Mouse (Mus musculus) Patski (cell line): ENCODE measurements around the gene 5530401A14Rik. TPM values are rescaled to one million over a fixed set of nuclear protein-coding genes. Genes with fewer than 3 reads are reported as not detected.

ENCODE experiments used
- ATAC-seq: fragments of 100-300 bp; one replicate; pipeline ENCODE4 v1.8.0; 2021
- CTCF ChIA-PET: fragments of 350-600 bp; sonication (Branson Sonifier 250); formaldehyde crosslinking; loops from one replicate; lab custom pipeline; 2022; ENCODE audit warnings: inconsistent platforms; lab: Charles Lee
- POLR2A ChIA-PET: fragments of 350-600 bp; sonication (Branson Sonifier 250); formaldehyde crosslinking; loops from one replicate; lab custom pipeline; 2022; ENCODE audit warnings: antibody characterized with exemption, inconsistent platforms; lab: Charles Lee
- DNase-seq: peaks from one replicate; pipeline ENCODE4 v3.0.0-alpha.2; 2011; ENCODE audit warnings: low read depth, low spot score
- H3K27me3 ChIP-seq: fragments of 371-371 bp; one replicate; pipeline ENCODE4 v1.5.1; 2021
- CTCF ChIP-seq: fragments of 100-300 bp; IDR thresholded peaks from one replicate; pipeline ENCODE4 v1.5.1; 2021
- in situ Hi-C: fragments of 300-500 bp; cut with MboI; formaldehyde crosslinking; loops from 3 replicates; pipeline ENCODE4 v1.11.1; 2018; ENCODE audit warnings: low pct_unique_long_range_greater_than_20kb, mixed read lengths
- polyA plus RNA-seq: library from polyadenylated mRNA; unstranded; gene quantifications from one replicate; pipeline ENCODE4 v1.2.3, GENCODE M21; 2021

Gene 5530401A14Rik
- polyA plus RNA-seq, result 0.04 TPM

DNA sequence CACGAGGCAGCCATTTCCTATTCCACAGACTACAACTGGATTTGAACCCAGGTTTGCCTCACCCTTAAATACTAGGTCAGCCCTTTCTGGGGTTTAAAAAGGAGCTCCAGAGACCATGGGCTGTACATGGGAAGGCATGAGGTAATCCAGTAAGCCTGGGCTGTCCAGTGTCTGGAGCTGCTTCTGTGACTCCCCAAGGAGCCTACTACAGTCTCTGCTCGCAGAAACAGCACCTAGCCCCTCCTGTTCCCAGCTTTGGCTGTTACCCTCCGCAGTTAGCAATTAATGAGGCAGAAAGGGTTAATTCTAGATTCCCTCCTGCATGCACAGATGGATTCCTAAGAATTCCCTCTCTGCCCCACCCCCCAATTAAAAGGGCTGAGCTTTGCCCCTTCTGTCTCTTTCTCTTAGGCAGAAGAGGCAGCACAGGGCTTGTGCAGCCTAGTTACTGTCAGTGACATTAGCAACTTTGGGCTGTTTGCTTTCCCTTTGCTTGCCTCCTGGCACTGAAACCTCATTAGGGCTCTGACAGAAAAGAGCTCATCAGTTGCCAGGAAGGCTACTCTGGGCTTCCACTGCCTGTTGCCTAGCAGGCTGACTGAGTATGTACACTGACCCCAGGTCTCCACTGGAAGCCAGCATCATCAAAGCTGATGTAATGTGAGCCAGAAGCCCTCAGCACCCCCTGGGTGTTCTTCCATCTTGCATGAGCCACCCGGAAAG is at the start of gene 5530401A14Rik:
Gene 5530401A14Rik (plus strand): TSS at position 424 of the 723 bp plus-strand sequence.
- DNase-seq, result no peak
- peaks cover 5% of the 10 kb centered on the region for H3K27me3 ChIP-seq
- ChIA-PET POLR2A (no interaction called here), CTCF (no interaction called here)
- ATAC-seq, result no peak
- TF ChIP-seq CTCF, result no peak
- in situ Hi-C loops, result no loop called here

DNA sequence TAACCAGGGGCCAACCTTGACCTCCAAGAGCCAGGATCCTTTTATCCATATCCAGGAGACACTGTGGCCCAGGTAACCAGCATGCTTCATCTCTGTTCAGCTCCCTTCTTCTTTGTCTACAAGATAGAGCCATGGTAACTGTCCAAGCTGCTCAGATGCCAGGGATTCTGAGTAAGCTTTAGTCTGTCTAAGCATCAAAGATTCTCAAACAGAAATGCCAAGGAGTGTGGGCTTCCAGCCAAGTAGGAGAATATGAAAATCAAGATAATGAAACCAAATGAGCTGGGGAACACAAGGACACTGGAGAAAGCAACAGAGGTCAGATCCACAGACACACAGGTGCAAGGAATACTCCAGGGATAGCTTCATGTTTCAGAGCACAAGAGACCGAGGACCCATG is 45.7 kb upstream of the 5530401A14Rik start:
- in situ Hi-C loops, result no loop called here
- POLR2A ChIA-PET, result no interaction called here
- TF ChIP-seq CTCF, result no peak
- DNase-seq (no peak), ATAC-seq (no peak)
- CTCF ChIA-PET, result no interaction called here
- H3K27me3 ChIP-seq, result peaks cover 21% of the 10 kb centered on the region

DNA sequence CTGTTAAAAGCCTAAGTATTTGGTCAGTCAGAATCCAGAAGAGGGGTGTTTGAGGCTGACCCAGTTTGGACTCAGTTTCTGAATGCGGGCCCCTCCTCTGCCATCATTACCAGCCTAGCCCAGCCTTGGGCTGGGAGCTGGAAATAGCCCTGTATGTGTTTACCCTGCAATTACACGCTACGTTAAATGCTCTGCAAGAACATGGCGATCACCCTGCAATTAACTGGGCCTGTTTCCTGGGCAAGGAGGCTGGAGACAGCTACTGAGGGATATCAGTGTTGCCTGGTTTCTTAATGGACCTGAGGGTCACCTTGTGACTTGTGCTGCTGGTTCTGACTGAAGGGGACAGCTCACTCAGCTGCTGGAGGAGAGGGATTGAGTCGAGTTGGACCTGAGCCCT is 43.9 kb upstream of the 5530401A14Rik start:
- no peak for DNase-seq
- CTCF ChIA-PET, result no interaction called here
- no peak for ATAC-seq
- peaks cover 15% of the 10 kb centered on the region for H3K27me3 ChIP-seq
- no peak for TF ChIP-seq CTCF
- in situ Hi-C loops, result no loop called here
- POLR2A ChIA-PET, result no interaction called here

DNA sequence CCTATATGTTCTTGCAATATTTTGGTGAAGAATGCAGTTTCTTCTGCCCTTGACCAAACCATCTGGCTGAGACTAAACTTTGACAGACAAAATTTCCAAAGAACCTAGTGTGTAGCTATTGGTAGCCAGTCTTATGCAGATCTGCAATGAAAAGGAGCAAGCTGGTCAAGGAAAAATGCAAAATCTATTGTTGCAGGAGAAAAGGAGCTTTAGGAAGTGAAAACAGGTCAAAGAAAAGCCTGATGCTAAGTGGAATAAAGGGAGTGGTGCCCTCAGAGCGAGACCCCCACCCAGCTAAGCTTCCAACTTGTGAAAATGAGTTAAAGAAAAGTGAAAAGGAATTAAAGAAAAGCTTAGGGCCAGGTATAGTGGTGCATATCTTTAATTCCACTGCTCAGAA is 28.1 kb upstream of the 5530401A14Rik start:
- no peak for DNase-seq
- TF ChIP-seq CTCF, result no peak
- CTCF ChIA-PET, result interaction anchor here (1.2 kb wide), 1 partner anchor 30 kb away, joined by 3 read pairs; no protein-coding TSS in a partner anchor
- POLR2A ChIA-PET, result no interaction called here
- in situ Hi-C loops, result no loop called here
- peaks cover 35% of the 10 kb centered on the region for H3K27me3 ChIP-seq
- ATAC-seq, result no peak

DNA sequence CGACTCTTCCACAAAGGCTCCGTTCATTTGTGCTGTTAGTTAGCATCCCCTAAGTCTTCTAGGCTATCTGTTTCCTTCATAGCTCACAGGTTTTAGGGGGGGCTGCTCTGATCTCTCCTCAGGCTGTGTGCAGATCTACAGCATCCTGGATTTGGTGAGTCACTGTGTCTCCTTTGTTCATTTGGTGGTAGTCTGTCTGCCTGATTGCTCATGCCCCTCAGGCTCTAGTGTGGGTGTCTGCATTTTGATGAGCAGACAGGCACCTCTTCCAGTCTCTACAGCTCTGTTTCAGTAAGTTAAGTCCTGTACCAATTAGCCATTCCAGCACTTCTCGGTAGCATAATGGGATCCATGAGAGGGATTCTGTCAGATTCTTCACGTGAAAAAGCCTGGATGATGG is 22.0 kb upstream of the 5530401A14Rik start:
- ChIA-PET CTCF (no interaction called here), POLR2A (no interaction called here)
- in situ Hi-C loops, result no loop called here
- DNase-seq (no peak), ATAC-seq (no peak)
- H3K27me3 ChIP-seq, result peaks cover 26% of the 10 kb centered on the region
- no peak for TF ChIP-seq CTCF

DNA sequence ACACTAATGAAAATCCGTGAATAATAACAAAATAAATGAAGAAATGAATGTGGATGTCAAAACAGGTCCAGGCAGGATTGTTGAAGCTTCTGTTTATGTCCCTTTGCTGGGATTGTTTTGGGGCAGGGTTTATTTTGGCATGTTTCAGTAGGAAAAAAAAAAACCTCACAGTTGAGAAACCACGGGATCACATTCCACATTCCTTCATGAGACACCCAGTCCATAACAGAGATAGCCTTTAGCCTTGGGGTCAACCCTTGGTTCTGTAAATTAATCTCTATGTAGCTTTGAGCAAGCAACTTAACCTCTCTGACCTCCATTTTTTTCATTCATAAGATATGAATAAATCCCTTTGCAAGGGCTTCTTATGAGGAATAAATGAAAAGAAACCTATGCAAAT is 19.5 kb upstream of the 5530401A14Rik start:
- ATAC-seq (no peak), DNase-seq (no peak)
- no peak for TF ChIP-seq CTCF
- in situ Hi-C loops, result no loop called here
- ChIA-PET CTCF (no interaction called here), POLR2A (no interaction called here)
- H3K27me3 ChIP-seq, result peaks cover 19% of the 10 kb centered on the region

DNA sequence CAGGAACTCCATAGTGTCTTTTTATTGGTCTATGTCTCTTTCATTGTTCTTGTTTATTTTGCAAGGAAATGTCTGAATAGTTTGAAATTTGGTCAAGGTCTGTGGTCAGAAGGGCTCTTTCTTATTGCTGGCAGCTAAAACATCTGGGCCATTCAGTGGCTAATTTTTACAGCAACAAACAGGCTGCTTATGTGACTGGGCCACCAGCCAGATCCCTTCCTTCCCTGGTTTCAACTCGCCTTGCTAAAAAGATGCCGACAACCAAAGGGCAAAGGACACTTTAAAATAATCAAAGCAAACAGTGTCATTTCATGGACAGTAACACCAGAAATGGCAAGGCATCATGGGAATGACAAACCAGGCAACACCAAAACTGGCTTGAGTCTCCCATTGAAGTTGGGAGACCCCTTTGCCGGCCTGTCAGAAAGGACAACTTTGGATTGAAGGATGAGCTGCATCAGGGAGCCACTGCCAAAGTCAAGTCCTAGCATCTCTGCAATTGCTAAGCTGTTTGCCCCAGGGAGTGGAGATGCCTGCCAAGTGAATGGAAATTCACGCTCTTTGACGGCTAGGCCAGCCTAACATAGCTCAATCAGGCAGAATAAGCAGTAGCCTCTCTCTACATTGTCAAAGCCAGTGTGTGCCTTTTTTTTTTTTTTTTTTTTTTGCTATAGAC is 15.3 kb upstream of the 5530401A14Rik start:
- ATAC-seq (no peak), DNase-seq (no peak)
- ChIA-PET POLR2A (no interaction called here), CTCF (no interaction called here)
- in situ Hi-C loops, result no loop called here
- peaks cover 18% of the 10 kb centered on the region for H3K27me3 ChIP-seq
- TF ChIP-seq CTCF, result no peak

DNA sequence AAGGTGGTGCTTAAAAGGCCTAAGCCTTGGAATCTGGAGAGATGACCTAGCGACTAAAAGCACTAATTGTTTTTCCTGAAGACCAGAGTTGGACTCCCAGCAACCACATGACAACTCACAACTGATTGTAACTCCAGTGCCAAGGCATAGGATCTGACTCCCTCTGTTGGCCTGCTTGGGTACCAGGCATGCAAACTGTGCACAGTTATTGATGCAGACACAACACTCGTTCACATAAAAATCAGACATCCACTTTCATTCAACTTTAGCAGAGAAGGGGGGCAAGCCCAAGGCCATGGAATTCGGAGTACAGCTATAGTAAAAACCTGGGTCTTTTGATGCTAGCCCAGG is 14.8 kb upstream of the 5530401A14Rik start:
- ChIA-PET CTCF (no interaction called here), POLR2A (no interaction called here)
- TF ChIP-seq CTCF, result no peak
- no peak for DNase-seq
- in situ Hi-C loops, result no loop called here
- peaks cover 21% of the 10 kb centered on the region for H3K27me3 ChIP-seq
- ATAC-seq, result no peak

DNA sequence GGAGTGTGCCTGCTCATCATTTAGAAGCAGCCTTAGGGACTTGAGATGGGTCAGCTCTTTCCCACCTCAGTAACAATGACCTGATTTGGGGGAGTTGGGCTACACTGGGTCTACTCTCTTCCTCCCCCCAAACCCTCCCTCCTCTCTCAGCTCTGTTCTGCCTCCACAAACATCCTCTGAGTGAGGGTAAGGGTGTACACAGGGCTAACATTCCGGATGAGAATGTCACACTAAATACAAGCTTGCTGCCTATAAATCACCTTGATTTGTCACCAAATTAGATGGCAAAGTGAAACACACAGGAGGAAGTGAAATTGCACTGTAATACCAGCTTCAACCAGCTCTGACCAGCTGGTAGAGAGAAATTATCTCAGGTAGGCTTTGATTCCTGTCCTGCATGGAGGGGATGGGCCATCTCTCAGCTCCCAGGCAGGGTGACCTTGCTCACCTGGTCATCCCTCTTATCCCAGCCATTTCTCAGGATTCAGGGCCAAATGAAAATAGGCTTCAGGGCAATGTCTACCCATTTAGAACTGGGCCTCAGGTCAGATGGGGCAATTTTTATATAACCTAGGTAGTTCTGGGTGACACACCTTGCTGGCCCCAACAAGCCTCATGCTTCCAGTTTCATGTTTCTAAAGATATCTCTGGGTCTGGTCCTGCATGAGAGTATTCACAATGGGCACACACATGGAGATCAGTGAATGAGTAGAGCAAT is 12.5 kb upstream of the 5530401A14Rik start:
- in situ Hi-C loops, result no loop called here
- peaks cover 28% of the 10 kb centered on the region for H3K27me3 ChIP-seq
- CTCF ChIA-PET, result interaction anchor here (1.3 kb wide), 1 partner anchor 36 kb away, joined by 3 read pairs; no protein-coding TSS in a partner anchor
- DNase-seq (no peak), ATAC-seq (no peak)
- no peak for TF ChIP-seq CTCF
- POLR2A ChIA-PET, result no interaction called here

DNA sequence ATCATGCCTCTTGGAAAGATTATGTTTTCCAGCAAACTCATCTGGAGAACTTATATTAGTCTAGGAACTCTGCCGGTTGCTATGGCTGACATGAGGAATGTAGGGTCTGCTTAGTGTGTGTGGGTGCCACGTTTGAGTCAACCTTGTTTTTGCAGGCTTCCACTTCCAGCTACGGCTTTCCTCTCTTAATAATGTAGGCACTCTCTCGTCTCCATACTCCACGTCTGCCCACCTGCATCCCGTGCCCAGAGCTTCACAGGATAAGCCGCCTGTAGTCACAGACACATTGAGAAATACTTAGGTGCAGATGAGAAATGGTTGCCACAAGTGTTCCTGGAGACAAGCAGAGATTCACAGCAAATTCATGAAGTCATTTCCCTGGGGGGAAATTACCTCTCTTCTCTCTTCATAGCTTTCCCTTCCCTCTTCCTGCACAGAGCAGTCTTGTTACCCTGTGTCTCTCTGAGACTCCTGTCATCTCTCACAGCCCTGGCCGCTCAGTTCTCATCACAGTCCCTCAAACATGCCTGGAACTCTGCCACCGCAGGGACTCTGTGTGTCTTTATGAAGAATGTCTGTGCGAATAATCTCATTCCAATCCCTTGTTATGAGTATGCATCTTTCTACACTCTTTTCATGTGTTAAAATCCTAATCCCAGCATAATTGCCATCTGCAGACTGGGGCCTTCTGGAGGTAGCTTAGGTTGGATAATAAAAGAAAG is 5.3 kb downstream of the 5530401A14Rik start:
- DNase-seq (no peak), ATAC-seq (no peak)
- peaks cover 28% of the 10 kb centered on the region for H3K27me3 ChIP-seq
- in situ Hi-C loops, result no loop called here
- no peak for TF ChIP-seq CTCF
- CTCF ChIA-PET, result no interaction called here
- POLR2A ChIA-PET, result no interaction called here
